Mouse (Mus musculus): ENCODE data around the gene Arl8a. TPM values are rescaled to one million over a fixed set of nuclear protein-coding genes. Genes with fewer than 3 reads are reported as not detected.

The Arl8a gene
- total and polyA plus RNA-seq, 2 experiments from 2014 or later = 384 to 399 TPM

DNA sequence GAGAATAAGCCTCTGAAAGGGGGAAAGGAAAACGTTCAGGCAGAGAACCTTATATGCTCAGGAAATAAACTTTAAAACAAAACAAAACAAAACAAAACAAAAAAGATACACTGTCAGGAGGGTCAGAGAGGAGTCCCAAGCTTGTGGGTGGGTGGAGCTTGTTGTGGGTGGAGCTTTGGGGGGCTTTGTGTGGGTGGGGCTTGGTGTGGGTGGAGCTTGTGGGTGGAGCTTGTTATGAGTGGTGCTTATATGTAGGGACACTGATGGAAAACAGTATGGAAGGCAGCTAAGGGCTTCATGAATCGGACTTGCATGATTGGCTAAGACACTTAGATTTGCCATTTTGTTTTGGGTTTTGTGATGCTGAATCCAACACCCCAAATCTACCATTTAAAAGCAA is 6.7 kb upstream of the Arl8a start:
- Histone ChIP-seq H3K4me1 (ENCODE audit: insufficient read depth, low read length) (no peaks in the 10 kb centered on the region), H3K27me3 (ENCODE audit: insufficient read depth, low read length) (no peaks in the 10 kb centered on the region), H3K9ac (replicated peaks; ENCODE audit: low read length, poor library complexity, severe bottlenecking) (no peak overlapping the region), H3K4me3 (ENCODE audit: low read depth, low read length) (no peak overlapping the region), H3K27ac (ENCODE audit: low read depth, low read length) (no peak overlapping the region), H3K9me3 (ENCODE audit: low read length) (no peaks in the 10 kb centered on the region), H3K4me2 (ENCODE audit: low read depth, low read length, poor library complexity, severe bottlenecking) (no peak overlapping the region), H3K36me3 (ENCODE audit: insufficient read depth, low read length) (no peaks in the 10 kb centered on the region)
- 77% methylated on average over 2 of the region's 2 CpGs for WGBS
- TF ChIP-seq CTCF (IDR thresholded peaks at IDR 0.05) = no peak
- no peak for DNase-seq (ENCODE audit: low spot score)
- no peak for ATAC-seq (ENCODE audit: low FRiP score)

DNA sequence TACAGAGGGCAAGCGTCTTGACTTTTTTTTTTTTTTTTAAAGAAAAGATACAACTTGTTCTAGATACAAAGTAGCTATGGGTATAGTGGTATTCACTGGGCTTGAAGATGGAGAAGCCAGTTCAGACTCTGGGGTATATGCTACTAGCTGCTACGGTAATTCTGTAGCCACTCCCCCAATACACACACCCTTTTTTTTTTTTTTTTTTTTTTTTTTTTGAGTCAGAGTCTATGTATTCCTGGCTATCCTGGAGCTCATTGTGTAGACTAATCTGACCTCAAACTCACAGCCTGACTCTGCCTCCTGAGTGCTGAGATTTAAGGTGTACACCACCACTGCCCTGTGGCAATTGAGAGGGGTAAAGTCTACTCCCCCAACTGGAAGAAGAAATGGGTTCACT is 4.2 kb upstream of the Arl8a start:
- Histone ChIP-seq H3K9ac (replicated peaks; ENCODE audit: low read length, poor library complexity, severe bottlenecking) (no peak overlapping the region), H3K4me1 (ENCODE audit: insufficient read depth, low read length) (peaks cover 4% of the 10 kb centered on the region), H3K9me3 (ENCODE audit: low read length) (no peaks in the 10 kb centered on the region), H3K4me2 (ENCODE audit: low read depth, low read length, poor library complexity, severe bottlenecking) (no peak overlapping the region), H3K4me3 (ENCODE audit: low read depth, low read length) (no peak overlapping the region), H3K27ac (ENCODE audit: low read depth, low read length) (no peak overlapping the region), H3K36me3 (ENCODE audit: insufficient read depth, low read length) (no peaks in the 10 kb centered on the region), H3K27me3 (ENCODE audit: insufficient read depth, low read length) (no peaks in the 10 kb centered on the region)
- no peak for TF ChIP-seq CTCF (IDR thresholded peaks at IDR 0.05)
- WGBS = 75% methylated on average over 2 of the region's 2 CpGs
- DNase-seq (ENCODE audit: low spot score) (no peak), ATAC-seq (ENCODE audit: low FRiP score) (no peak)

DNA sequence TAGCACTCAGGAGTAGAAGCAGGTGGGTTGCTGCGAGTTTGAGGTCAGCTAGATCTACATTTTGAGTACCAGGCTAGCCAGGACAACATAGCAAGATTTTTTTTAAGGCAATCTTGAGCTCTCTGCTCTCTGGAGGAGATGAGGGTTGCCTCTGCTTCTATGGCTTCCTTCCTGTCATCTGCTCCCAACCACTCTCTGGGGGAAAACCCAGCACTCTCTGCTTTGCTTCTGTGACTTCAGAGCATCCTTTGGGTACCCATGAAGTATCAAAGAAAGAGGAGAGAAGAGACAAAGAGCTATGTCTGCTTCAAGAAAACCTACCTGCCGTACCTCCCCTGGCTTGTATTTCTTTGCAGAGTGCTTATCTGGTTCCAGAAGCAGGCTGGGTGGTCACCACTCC is 2.7 kb upstream of the Arl8a start:
- Histone ChIP-seq H3K9me3 (ENCODE audit: low read length) (no peaks in the 10 kb centered on the region), H3K4me1 (ENCODE audit: insufficient read depth, low read length) (peaks cover 11% of the 10 kb centered on the region), H3K4me3 (ENCODE audit: low read depth, low read length) (no peak overlapping the region), H3K27ac (ENCODE audit: low read depth, low read length) (no peak overlapping the region), H3K4me2 (ENCODE audit: low read depth, low read length, poor library complexity, severe bottlenecking) (no peak overlapping the region), H3K36me3 (ENCODE audit: insufficient read depth, low read length) (no peaks in the 10 kb centered on the region), H3K27me3 (ENCODE audit: insufficient read depth, low read length) (no peaks in the 10 kb centered on the region), H3K9ac (replicated peaks; ENCODE audit: low read length, poor library complexity, severe bottlenecking) (no peak overlapping the region)
- WGBS = 77% methylated on average over 2 of the region's 2 CpGs
- no peak for DNase-seq (ENCODE audit: low spot score)
- no peak for ATAC-seq (ENCODE audit: low FRiP score)
- no peak for TF ChIP-seq CTCF (IDR thresholded peaks at IDR 0.05)

DNA sequence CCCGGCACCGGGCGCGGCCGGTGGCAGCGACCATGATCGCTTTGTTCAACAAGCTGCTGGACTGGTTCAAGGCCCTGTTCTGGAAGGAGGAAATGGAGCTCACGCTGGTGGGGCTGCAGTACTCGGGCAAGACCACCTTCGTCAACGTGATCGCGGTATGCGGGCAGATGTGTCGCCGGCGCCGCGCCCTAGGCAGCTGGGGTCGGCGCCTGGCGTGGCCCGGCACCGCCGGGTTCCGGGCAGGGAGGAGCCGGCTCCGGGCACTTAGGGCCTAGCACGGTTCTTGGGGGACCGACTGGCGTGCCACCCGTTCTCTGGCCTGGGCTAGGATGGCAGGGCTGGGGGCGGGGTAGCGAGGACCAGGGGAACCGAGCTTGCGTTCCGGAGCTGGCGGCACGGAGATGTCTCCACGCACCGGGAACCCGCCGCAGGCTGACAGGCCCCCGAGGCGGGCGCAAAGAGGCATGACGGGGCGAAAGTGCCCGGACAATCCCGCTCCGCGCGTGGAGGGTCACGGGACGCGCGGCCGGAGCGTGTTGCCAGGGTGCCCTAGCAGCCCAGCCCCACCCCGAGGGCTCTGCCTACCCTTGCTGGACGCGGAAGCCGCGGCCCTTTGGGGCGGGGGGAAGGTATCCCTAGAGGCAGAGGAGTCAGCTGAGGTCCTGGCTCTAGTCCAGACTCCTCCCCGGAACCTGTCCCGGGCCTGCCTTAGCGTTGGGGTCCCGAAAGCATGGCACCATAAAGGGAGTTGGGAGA is 500 bp downstream of the Arl8a start:
- ATAC-seq (ENCODE audit: low FRiP score) (peak; percentile 67), DNase-seq (ENCODE audit: low spot score) (peak; percentile 86)
- Histone ChIP-seq H3K27me3 (ENCODE audit: insufficient read depth, low read length) (no peaks in the 10 kb centered on the region), H3K36me3 (ENCODE audit: insufficient read depth, low read length) (peaks cover 4% of the 10 kb centered on the region; the same call in 1 of the 2 replicates), H3K27ac (ENCODE audit: low read depth, low read length) (peak overlapping the region; percentile 96), H3K4me3 (ENCODE audit: low read depth, low read length) (peak overlapping the region; percentile 78), H3K4me1 (ENCODE audit: insufficient read depth, low read length) (peaks cover 14% of the 10 kb centered on the region), H3K9ac (replicated peaks; ENCODE audit: low read length, poor library complexity, severe bottlenecking) (peak overlapping the region; percentile 93), H3K9me3 (ENCODE audit: low read length) (no peaks in the 10 kb centered on the region), H3K4me2 (ENCODE audit: low read depth, low read length, poor library complexity, severe bottlenecking) (peak overlapping the region; percentile 91)
- WGBS = under 1% methylated on average over 65 of the region's 69 CpGs
- TF ChIP-seq CTCF (IDR thresholded peaks at IDR 0.05) = no peak

DNA sequence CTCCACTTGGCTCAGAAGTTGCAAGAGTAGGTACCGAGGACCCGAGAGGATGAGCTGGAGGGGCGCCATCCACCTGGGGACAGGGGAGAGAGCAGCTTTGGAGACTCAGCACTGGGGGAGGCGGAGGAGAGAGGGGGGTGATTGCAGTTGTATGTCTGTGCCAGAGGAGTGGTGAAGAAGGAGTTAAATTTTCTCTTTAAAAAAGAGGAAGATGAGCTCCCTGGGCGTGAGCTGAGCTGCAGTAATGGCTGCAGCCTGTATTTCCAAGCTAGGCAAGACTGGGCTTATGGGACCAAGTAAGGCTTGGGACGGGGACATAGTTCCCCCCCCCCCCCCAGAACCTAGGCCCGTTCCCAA is 1.1 kb downstream of the Arl8a start:
- Histone ChIP-seq H3K36me3 (ENCODE audit: insufficient read depth, low read length) (peaks cover 8% of the 10 kb centered on the region; the same call in 1 of the 2 replicates), H3K27me3 (ENCODE audit: insufficient read depth, low read length) (no peaks in the 10 kb centered on the region), H3K4me1 (ENCODE audit: insufficient read depth, low read length) (peaks cover 18% of the 10 kb centered on the region), H3K9ac (replicated peaks; ENCODE audit: low read length, poor library complexity, severe bottlenecking) (peak overlapping the region; percentile 93), H3K9me3 (ENCODE audit: low read length) (no peaks in the 10 kb centered on the region), H3K4me3 (ENCODE audit: low read depth, low read length) (peak overlapping the region; percentile 78), H3K27ac (ENCODE audit: low read depth, low read length) (peak overlapping the region; percentile 96), H3K4me2 (ENCODE audit: low read depth, low read length, poor library complexity, severe bottlenecking) (peak overlapping the region; percentile 91)
- ATAC-seq (ENCODE audit: low FRiP score) = peak; percentile 22
- no peak for DNase-seq (ENCODE audit: low spot score)
- 3% methylated on average over 7 of the region's 7 CpGs for WGBS
- TF ChIP-seq CTCF (IDR thresholded peaks at IDR 0.05) = no peak; the same call in 1 of the 2 replicates

DNA sequence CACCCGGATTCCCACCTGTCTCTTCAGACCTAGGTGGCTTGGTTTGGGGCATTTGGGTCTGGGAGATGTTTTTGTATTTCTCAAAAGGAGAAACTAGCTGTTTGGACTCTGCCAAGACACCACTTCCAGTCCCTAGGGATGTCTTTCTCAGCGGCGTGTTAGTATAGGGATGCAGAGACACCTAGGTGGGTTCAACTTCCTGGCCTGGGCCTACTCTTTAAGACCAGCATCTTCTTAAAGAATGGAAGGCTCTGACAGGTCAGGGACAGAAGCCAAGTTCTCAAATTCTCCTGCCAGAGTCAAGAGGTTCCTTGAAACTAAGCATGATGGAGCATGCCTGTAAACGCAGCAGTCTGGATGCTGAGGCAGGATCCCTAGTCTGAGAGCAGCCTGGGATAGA is 1.9 kb downstream of the Arl8a start:
- no peak for DNase-seq (ENCODE audit: low spot score)
- Histone ChIP-seq H3K9me3 (ENCODE audit: low read length) (no peaks in the 10 kb centered on the region), H3K9ac (replicated peaks; ENCODE audit: low read length, poor library complexity, severe bottlenecking) (peak overlapping the region; percentile 93), H3K4me2 (ENCODE audit: low read depth, low read length, poor library complexity, severe bottlenecking) (peak overlapping the region; percentile 91), H3K27me3 (ENCODE audit: insufficient read depth, low read length) (no peaks in the 10 kb centered on the region), H3K36me3 (ENCODE audit: insufficient read depth, low read length) (peaks cover 8% of the 10 kb centered on the region; the same call in 1 of the 2 replicates), H3K27ac (ENCODE audit: low read depth, low read length) (peak overlapping the region; percentile 96), H3K4me3 (ENCODE audit: low read depth, low read length) (peak overlapping the region; percentile 78), H3K4me1 (ENCODE audit: insufficient read depth, low read length) (peaks cover 18% of the 10 kb centered on the region)
- 41% methylated on average over 4 of the region's 4 CpGs for WGBS
- no peak for ATAC-seq (ENCODE audit: low FRiP score)
- TF ChIP-seq CTCF (IDR thresholded peaks at IDR 0.05) = no peak

Measured in midbrain, postnatal 0 days (tissue).